Mouse (Mus musculus): ENCODE data around the gene Ppp1r26. TPM values are rescaled to one million over a fixed set of nuclear protein-coding genes. Genes with fewer than 3 reads are reported as not detected.

Ppp1r26 gene
- polyA plus RNA-seq, 1 experiment from 2014 or later, result 2.7 TPM

DNA sequence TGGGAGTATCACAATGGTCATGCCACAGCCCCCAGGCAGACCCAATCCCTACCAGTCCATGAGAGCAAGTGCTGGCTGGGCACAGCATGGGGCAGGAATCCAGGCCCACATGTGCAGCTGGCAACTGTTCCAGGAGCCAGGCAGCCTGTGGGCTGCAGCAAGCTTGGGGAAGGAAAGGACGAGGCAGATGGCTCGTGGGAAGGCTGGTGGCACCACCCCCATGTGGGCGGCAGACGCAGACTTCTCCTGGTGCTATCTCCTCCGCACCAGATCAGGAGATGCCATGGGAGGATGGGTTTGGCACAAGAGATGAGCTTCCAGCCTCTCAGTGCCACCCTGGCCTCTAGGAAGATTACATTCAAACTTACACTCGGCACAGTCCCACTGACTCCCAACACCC is 33.7 kb upstream of the Ppp1r26 start:
- ATAC-seq (replicated peaks; ENCODE audit: insufficient number of reproducible peaks, low FRiP score, low TSS enrichment, low read depth), result no peak
- 75% methylated on average over 6 of the region's 6 CpGs for WGBS

DNA sequence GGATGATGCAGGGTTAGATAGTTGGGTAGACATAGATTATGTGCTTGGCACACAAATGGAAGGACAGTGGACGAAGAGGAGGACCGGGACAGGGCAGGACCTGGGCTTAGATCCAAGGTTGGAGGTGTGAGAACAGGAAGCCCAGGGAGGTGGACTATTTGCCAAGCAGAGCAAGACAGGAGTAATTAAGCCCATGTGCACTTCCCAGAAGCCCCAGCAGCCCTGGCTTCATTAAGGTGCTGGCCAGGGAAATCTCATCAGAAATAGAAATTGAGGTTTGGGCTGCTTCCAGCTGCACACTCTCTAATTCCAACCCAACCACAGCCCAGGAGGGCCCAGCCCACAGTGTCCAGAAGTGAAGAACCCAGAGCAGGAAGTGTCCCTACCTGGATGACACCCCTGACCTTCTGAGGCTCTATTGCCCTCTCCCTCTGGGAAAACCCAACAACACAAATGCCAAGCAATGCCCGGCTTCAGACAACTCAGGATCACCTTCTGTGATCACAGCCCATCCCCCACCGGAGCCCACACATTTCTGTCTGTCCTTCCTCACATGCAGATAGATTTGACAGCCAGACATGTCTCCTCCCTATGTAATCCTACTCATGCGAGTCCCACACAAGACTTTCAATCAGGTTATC is 32.4 kb upstream of the Ppp1r26 start:
- DNase-seq (ENCODE audit: low spot score) (no peak), ATAC-seq (replicated peaks; ENCODE audit: insufficient number of reproducible peaks, low FRiP score, low TSS enrichment, low read depth) (no peak)
- Histone ChIP-seq H3K4me2 (ENCODE audit: low read depth, low read length) (no peak overlapping the region), H3K9me3 (replicated peaks; ENCODE audit: control insufficient read depth, low read length) (no peaks in the 10 kb centered on the region), H3K36me3 (replicated peaks; ENCODE audit: control insufficient read depth, insufficient read depth, low read depth, low read length) (no peaks in the 10 kb centered on the region), H3K27me3 (ENCODE audit: control insufficient read depth, insufficient read depth, low read length) (no peaks in the 10 kb centered on the region), H3K4me3 (ENCODE audit: low read depth, low read length) (no peak overlapping the region), H3K9ac (replicated peaks; ENCODE audit: low read length) (no peak overlapping the region), H3K27ac (replicated peaks; ENCODE audit: low read depth, low read length) (no peak overlapping the region), H3K4me1 (ENCODE audit: control insufficient read depth, insufficient read depth, low read length) (no peaks in the 10 kb centered on the region)
- 78% methylated on average over 5 of the region's 5 CpGs for WGBS

More for the DNA sequence above, 33.7 kb upstream of the Ppp1r26 start:
- no peaks in the 10 kb centered on the region for H3K27me3 ChIP-seq (ENCODE audit: control insufficient read depth, insufficient read depth, low read length)
- no peak overlapping the region for H3K9ac ChIP-seq (replicated peaks; ENCODE audit: low read length)
- H3K4me3 ChIP-seq (ENCODE audit: low read depth, low read length), result no peak overlapping the region
- no peak overlapping the region for H3K27ac ChIP-seq (replicated peaks; ENCODE audit: low read depth, low read length)
- no peak for DNase-seq (ENCODE audit: low spot score)
- H3K36me3 ChIP-seq (replicated peaks; ENCODE audit: control insufficient read depth, insufficient read depth, low read depth, low read length), result no peaks in the 10 kb centered on the region
- no peak overlapping the region for H3K4me2 ChIP-seq (ENCODE audit: low read depth, low read length)
- H3K9me3 ChIP-seq (replicated peaks; ENCODE audit: control insufficient read depth, low read length), result no peaks in the 10 kb centered on the region
- H3K4me1 ChIP-seq (ENCODE audit: control insufficient read depth, insufficient read depth, low read length), result no peaks in the 10 kb centered on the region

DNA sequence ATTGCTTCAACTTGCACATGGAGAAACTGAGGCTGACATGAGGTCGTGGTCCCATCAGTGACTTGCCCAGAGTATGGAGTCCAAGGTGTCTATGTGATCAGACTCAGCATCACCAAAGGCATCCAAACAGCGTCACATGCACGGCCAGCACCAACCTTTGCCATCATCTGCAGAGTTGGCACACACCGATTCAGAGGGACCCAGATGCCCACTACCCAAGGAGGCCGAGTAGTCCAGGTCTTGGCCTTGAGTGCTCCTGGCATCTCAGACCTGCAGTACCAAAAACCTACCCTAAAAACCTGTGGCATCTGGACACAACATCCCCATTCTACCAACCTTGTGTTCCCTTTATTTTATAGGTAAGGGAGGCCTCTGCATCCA is 31.9 kb upstream of the Ppp1r26 start:
- Histone ChIP-seq H3K4me2 (ENCODE audit: low read depth, low read length) (no peak overlapping the region), H3K36me3 (replicated peaks; ENCODE audit: control insufficient read depth, insufficient read depth, low read depth, low read length) (no peaks in the 10 kb centered on the region), H3K27me3 (ENCODE audit: control insufficient read depth, insufficient read depth, low read length) (no peaks in the 10 kb centered on the region), H3K27ac (replicated peaks; ENCODE audit: low read depth, low read length) (no peak overlapping the region), H3K4me3 (ENCODE audit: low read depth, low read length) (no peak overlapping the region), H3K9me3 (replicated peaks; ENCODE audit: control insufficient read depth, low read length) (no peaks in the 10 kb centered on the region), H3K4me1 (ENCODE audit: control insufficient read depth, insufficient read depth, low read length) (no peaks in the 10 kb centered on the region), H3K9ac (replicated peaks; ENCODE audit: low read length) (no peak overlapping the region)
- 88% methylated on average over 5 of the region's 5 CpGs for WGBS
- ATAC-seq (replicated peaks; ENCODE audit: insufficient number of reproducible peaks, low FRiP score, low TSS enrichment, low read depth), result no peak
- no peak for DNase-seq (ENCODE audit: low spot score)

DNA sequence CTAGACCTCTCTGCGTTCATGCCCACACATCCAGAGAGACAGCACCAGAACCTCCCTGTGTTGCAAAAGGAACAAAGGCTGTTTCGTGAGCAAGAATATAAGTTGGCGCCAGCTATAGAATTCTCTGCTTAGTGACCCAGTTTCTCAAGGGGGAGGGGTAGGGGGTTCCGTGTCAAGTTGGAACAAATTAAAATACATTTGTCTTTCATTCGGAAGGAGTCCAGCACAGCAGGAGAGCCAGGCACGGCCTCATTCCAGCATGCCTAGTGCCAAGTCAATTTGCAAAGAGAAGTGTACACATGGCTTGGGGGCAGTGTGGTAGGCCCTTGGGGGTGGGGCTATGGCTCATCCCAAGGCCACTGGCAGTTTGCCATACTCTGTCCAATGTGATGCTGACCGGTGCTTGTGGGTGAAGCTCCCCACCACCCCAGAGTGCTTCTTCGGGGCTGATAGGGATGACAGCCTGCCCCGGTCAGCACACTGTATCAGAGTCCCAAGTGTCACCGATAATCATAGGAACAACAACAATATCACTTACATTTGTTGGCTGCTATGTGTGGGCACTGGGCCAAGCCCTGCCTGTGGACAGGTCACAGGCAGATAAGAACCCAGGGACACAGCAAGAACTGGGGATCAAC is 31.1 kb upstream of the Ppp1r26 start:
- DNase-seq (ENCODE audit: low spot score), result no peak
- Histone ChIP-seq H3K9me3 (replicated peaks; ENCODE audit: control insufficient read depth, low read length) (no peaks in the 10 kb centered on the region), H3K4me1 (ENCODE audit: control insufficient read depth, insufficient read depth, low read length) (no peaks in the 10 kb centered on the region), H3K4me2 (ENCODE audit: low read depth, low read length) (no peak overlapping the region), H3K27ac (replicated peaks; ENCODE audit: low read depth, low read length) (no peak overlapping the region), H3K36me3 (replicated peaks; ENCODE audit: control insufficient read depth, insufficient read depth, low read depth, low read length) (no peaks in the 10 kb centered on the region), H3K27me3 (ENCODE audit: control insufficient read depth, insufficient read depth, low read length) (no peaks in the 10 kb centered on the region), H3K9ac (replicated peaks; ENCODE audit: low read length) (no peak overlapping the region), H3K4me3 (ENCODE audit: low read depth, low read length) (no peak overlapping the region)
- ATAC-seq (replicated peaks; ENCODE audit: insufficient number of reproducible peaks, low FRiP score, low TSS enrichment, low read depth), result no peak
- WGBS, result 79% methylated on average over 10 of the region's 10 CpGs

DNA sequence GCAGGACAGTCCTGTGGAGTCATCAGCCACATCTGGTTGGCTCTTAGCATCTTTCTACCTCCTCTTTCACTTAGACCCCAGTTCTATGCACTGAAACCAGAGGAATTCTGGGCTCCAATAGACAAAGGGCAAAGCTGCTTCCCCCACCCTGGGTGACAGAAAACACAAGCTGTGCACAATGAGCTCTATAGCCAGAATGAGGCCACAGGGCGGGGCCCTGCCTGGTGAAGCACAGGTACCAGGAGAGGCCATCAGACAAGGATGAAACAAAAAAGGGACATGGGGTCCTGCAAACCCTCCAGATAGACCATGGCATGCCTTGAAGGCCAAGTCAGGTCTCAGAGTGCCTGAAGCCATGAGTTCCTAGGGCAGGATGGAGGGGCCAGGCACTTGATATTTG is 30.1 kb upstream of the Ppp1r26 start:
- H3K4me2 ChIP-seq (ENCODE audit: low read depth, low read length), result no peak overlapping the region
- 90% methylated on average over 1 of the region's 1 CpGs for WGBS
- ATAC-seq (replicated peaks; ENCODE audit: insufficient number of reproducible peaks, low FRiP score, low TSS enrichment, low read depth) (no peak), DNase-seq (ENCODE audit: low spot score) (no peak)
- H3K9ac ChIP-seq (replicated peaks; ENCODE audit: low read length), result peak overlapping the region; percentile 22; the same call in 1 of the 2 replicates
- no peaks in the 10 kb centered on the region for H3K27me3 ChIP-seq (ENCODE audit: control insufficient read depth, insufficient read depth, low read length)
- H3K4me1 ChIP-seq (ENCODE audit: control insufficient read depth, insufficient read depth, low read length), result no peaks in the 10 kb centered on the region
- H3K9me3 ChIP-seq (replicated peaks; ENCODE audit: control insufficient read depth, low read length), result no peaks in the 10 kb centered on the region
- no peak overlapping the region for H3K4me3 ChIP-seq (ENCODE audit: low read depth, low read length)
- no peak overlapping the region for H3K27ac ChIP-seq (replicated peaks; ENCODE audit: low read depth, low read length)
- H3K36me3 ChIP-seq (replicated peaks; ENCODE audit: control insufficient read depth, insufficient read depth, low read depth, low read length), result no peaks in the 10 kb centered on the region

DNA sequence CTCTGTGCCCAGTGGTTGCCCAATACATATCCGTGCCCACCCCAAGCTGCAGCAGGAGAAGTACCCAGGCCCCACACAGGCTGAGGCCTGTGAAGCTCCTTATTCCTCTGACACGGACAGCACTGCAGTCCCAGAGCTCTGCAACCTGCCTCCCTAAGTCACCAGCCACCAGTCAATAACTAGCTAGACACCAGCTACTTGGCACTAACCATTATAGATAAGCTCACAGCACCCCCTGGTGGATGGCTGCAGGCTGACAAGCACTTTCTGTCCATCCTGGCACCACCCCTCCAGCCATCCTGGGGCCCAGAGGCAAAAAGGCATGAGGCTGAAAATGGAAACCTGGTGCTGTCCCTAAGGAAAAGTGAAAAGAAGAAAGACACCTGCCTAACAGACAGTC is 28.6 kb upstream of the Ppp1r26 start:
- ATAC-seq (replicated peaks; ENCODE audit: insufficient number of reproducible peaks, low FRiP score, low TSS enrichment, low read depth) (no peak), DNase-seq (ENCODE audit: low spot score) (peak; percentile 89)
- no peak overlapping the region for H3K4me2 ChIP-seq (ENCODE audit: low read depth, low read length)
- H3K27ac ChIP-seq (replicated peaks; ENCODE audit: low read depth, low read length), result no peak overlapping the region
- 42% methylated on average over 2 of the region's 2 CpGs for WGBS
- no peak overlapping the region for H3K9ac ChIP-seq (replicated peaks; ENCODE audit: low read length)
- H3K4me3 ChIP-seq (ENCODE audit: low read depth, low read length), result no peak overlapping the region
- no peaks in the 10 kb centered on the region for H3K27me3 ChIP-seq (ENCODE audit: control insufficient read depth, insufficient read depth, low read length)
- H3K4me1 ChIP-seq (ENCODE audit: control insufficient read depth, insufficient read depth, low read length), result no peaks in the 10 kb centered on the region
- no peaks in the 10 kb centered on the region for H3K36me3 ChIP-seq (replicated peaks; ENCODE audit: control insufficient read depth, insufficient read depth, low read depth, low read length)
- H3K9me3 ChIP-seq (replicated peaks; ENCODE audit: control insufficient read depth, low read length), result no peaks in the 10 kb centered on the region

DNA sequence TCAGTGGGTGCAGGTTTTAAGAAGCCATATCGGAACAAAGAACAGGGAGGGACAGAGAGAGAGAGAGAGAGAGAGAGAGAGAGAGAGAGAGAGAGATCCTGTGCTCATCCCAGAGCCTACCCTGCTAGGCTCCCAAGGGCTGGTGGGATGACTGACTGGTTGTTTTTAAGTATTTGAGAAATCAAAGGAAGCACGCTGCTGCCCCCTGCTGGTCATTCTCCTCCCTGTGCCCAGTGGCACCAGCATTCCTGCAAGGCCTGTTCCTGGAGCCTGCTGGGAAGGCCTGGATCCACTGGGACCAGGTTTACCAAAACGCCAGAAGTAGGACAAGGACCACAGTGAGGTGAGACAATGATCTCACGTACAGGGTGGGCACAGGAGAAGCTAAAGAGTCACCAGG is 26.7 kb upstream of the Ppp1r26 start:
- Histone ChIP-seq H3K27ac (replicated peaks; ENCODE audit: low read depth, low read length) (no peak overlapping the region), H3K4me2 (ENCODE audit: low read depth, low read length) (no peak overlapping the region), H3K9ac (replicated peaks; ENCODE audit: low read length) (no peak overlapping the region), H3K27me3 (ENCODE audit: control insufficient read depth, insufficient read depth, low read length) (no peaks in the 10 kb centered on the region), H3K9me3 (replicated peaks; ENCODE audit: control insufficient read depth, low read length) (no peaks in the 10 kb centered on the region), H3K36me3 (replicated peaks; ENCODE audit: control insufficient read depth, insufficient read depth, low read depth, low read length) (no peaks in the 10 kb centered on the region), H3K4me3 (ENCODE audit: low read depth, low read length) (no peak overlapping the region), H3K4me1 (ENCODE audit: control insufficient read depth, insufficient read depth, low read length) (no peaks in the 10 kb centered on the region)
- ATAC-seq (replicated peaks; ENCODE audit: insufficient number of reproducible peaks, low FRiP score, low TSS enrichment, low read depth) (no peak), DNase-seq (ENCODE audit: low spot score) (peak; percentile 94)
- 12% methylated on average over 4 of the region's 4 CpGs for WGBS

DNA sequence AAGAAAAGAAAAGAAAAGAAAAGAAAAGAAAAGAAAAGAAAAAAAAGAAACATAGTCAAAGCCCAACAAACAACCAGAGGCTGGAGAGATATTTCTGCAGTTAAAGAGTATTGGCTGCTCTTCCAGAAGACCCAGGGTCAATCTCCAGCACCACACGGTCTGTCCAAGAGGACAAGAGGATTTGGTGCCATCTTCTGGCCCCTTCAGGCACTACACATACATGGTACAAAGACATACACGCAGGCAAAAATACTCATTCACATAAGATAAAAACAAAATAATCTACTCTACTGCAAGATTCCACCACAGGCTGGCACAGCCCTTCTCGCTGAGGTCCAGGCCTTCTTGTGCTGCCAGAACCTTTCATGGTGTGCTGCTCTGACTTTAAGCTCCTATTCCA is 23.4 kb upstream of the Ppp1r26 start:
- H3K36me3 ChIP-seq (replicated peaks; ENCODE audit: control insufficient read depth, insufficient read depth, low read depth, low read length), result no peaks in the 10 kb centered on the region
- no peak overlapping the region for H3K27ac ChIP-seq (replicated peaks; ENCODE audit: low read depth, low read length)
- no peak overlapping the region for H3K4me2 ChIP-seq (ENCODE audit: low read depth, low read length)
- no peaks in the 10 kb centered on the region for H3K27me3 ChIP-seq (ENCODE audit: control insufficient read depth, insufficient read depth, low read length)
- peak; percentile 68 for DNase-seq (ENCODE audit: low spot score)
- 32% methylated on average over 3 of the region's 3 CpGs for WGBS
- H3K9ac ChIP-seq (replicated peaks; ENCODE audit: low read length), result no peak overlapping the region
- H3K9me3 ChIP-seq (replicated peaks; ENCODE audit: control insufficient read depth, low read length), result no peaks in the 10 kb centered on the region
- ATAC-seq (replicated peaks; ENCODE audit: insufficient number of reproducible peaks, low FRiP score, low TSS enrichment, low read depth), result no peak
- H3K4me3 ChIP-seq (ENCODE audit: low read depth, low read length), result no peak overlapping the region
- no peaks in the 10 kb centered on the region for H3K4me1 ChIP-seq (ENCODE audit: control insufficient read depth, insufficient read depth, low read length)
